Mouse (Mus musculus): ENCODE data around the gene Enox1.

- TF ChIP-seq CTCF (conservative IDR thresholded peaks at IDR 0.05; ENCODE audit: insufficient read depth, insufficient read length, low read depth, low read length), result no peak
- no peak for TF ChIP-seq POLR2A (IDR thresholded peaks at IDR 0.05; ENCODE audit: low read depth, low read length)
Measured at GRCm38 (mm10) chr14:77593136-77593838, 436.7 kb downstream of the Enox1 start.

Data from kidney, adult 2 months (tissue).